Mouse (Mus musculus) embryonic facial prominence, embryonic 13.5 days (tissue): ENCODE data around the gene Gm2431. TPM values are rescaled to one million over a fixed set of nuclear protein-coding genes. Genes with fewer than 3 reads are reported as not detected.

ENCODE experiments used
- polyA plus RNA-seq: library from polyadenylated mRNA; unstranded; fragments of >200 nt; fragmentation: Nextera tagmentation; extraction: Ambion mirVana; gene quantifications from 2 replicates; pipeline ENCODE4 v1.2.1, GENCODE M21; 2015

The Gm2431 gene
- polyA plus RNA-seq, 1 experiment from 2014 or later, result not detected

Other genes starting within 250 kb of the Gm2431 start
- gene Mob2, start 197.3 kb downstream of the Gm2431 start, polyA plus RNA-seq, result 66.1 and 69.2 TPM in 2 replicates
- 2.4 and 2.6 TPM in 2 replicates for gene Dusp8, start 162.5 kb downstream of the Gm2431 start, polyA plus RNA-seq
- gene Gm45618, start 137.6 kb downstream of the Gm2431 start, polyA plus RNA-seq, result not detected in 2 replicates
- not detected in 2 replicates for gene Gm39115, start 122.3 kb downstream of the Gm2431 start, polyA plus RNA-seq
- not detected in 2 replicates for gene Gm45337, start 113.7 kb downstream of the Gm2431 start, polyA plus RNA-seq
- not detected in 2 replicates for gene Gm29735, start 101.2 kb downstream of the Gm2431 start, polyA plus RNA-seq
- not detected in 2 replicates for gene Gm4553, start 92.6 kb downstream of the Gm2431 start, polyA plus RNA-seq
- not detected in 2 replicates for gene Krtap5-2, start 82.3 kb downstream of the Gm2431 start, polyA plus RNA-seq
- gene Gm10153, start 68.0 kb downstream of the Gm2431 start, polyA plus RNA-seq, result not detected in 2 replicates
- not detected in 2 replicates for gene Krtap5-3, start 57.0 kb downstream of the Gm2431 start, polyA plus RNA-seq
- gene Gm7579, start 46.5 kb downstream of the Gm2431 start, polyA plus RNA-seq, result not detected in 2 replicates
- gene Krtap5-5, start 28.4 kb downstream of the Gm2431 start, polyA plus RNA-seq, result not detected in 2 replicates
- gene Gm40460, start 17.3 kb downstream of the Gm2431 start, polyA plus RNA-seq, result not detected in 2 replicates
- not detected in 2 replicates for gene Gm4559, start 16.0 kb upstream of the Gm2431 start, polyA plus RNA-seq
- not detected in 2 replicates for gene Krtap5-1, start 38.8 kb upstream of the Gm2431 start, polyA plus RNA-seq
- gene Krtap5-4, start 45.2 kb upstream of the Gm2431 start, polyA plus RNA-seq, result not detected in 2 replicates
- gene Ifitm10, start 115.4 kb upstream of the Gm2431 start, polyA plus RNA-seq, result 2.5 and 3.3 TPM in 2 replicates
- gene Gm49369, start 124.3 kb upstream of the Gm2431 start, polyA plus RNA-seq, result not detected in 2 replicates
- gene Ctsd, start 129.7 kb upstream of the Gm2431 start, polyA plus RNA-seq, result 210 and 222 TPM in 2 replicates
- gene Syt8, start 176.5 kb upstream of the Gm2431 start, polyA plus RNA-seq, result 0.37 and 0.66 TPM in 2 replicates
- 7.7 and 8.4 TPM in 2 replicates for gene Tnni2, start 183.5 kb upstream of the Gm2431 start, polyA plus RNA-seq
- 28.5 and 29.2 TPM in 2 replicates for gene Lsp1, start 202.5 kb upstream of the Gm2431 start, polyA plus RNA-seq
- 3.8 and 5.8 TPM in 2 replicates for gene Tnnt3, start 240.5 kb upstream of the Gm2431 start, polyA plus RNA-seq